Mouse (Mus musculus): ENCODE measurements around the gene Fat2. TPM values are rescaled to one million over a fixed set of nuclear protein-coding genes. Genes with fewer than 3 reads are reported as not detected.
A peak's percentile ranks its signal among the peaks of the same experiment; 100 is the strongest.

The Fat2 gene
- total RNA-seq, 1 experiment = 0.71 TPM

DNA sequence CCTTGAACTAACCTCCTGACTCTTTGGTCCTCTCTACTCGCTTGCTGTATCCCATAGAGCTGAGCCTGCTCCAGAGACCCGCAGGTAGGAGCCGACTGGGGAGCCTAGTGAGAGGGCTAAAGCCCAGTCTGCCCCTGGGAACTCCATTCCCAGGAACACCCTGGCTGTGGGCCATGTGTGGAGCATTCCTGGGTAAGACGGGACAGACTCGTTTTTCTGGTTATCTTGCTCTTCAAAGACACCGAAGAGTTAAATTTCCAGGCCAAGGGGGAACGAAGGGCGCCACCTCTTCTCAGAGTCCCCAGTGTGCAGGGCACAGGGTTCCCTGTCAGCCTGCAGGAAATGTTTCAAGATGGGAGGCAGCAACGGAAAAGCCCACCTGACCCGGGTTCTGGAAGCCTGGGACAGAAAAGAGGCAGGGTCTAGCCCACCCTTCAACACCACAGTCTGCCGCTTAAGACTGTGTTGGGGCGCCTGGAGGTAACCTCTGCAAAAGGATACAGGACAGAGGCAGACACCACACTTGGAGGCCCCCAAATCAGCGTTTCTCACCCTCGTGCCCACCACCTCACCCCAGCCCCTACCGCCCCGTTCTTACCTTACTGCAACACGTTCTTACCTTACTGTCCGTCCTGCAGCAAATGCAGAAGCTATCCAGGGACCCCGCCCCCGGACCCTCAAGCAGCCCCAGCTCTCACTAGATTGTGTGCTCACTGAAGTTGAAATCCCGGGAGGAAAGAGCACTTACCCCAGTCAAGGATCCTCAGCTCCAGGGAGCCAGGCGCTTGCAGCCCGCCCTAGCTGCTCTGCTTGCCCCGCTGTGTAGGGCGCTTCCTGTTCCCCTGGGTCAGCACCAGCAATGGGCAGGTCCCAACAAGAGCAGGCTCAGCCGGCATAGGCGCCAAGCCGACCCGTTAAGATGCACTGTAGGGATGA, 22.3 kb downstream of the Fat2 start:
- no peak for DNase-seq (ENCODE audit: low read depth, low spot score)
- Histone ChIP-seq H3K9me3 (ENCODE audit: control insufficient read depth, insufficient read depth, low read depth, low read length) (no peaks in the 10 kb centered on the region), H3K4me3 (ENCODE audit: insufficient read depth in 1 of 2, low read depth in 1 of 2, low read length in 2 of 2, poor library complexity in 1 of 2, severe bottlenecking in 1 of 2) (peak overlapping the region; percentile 35 to 44; a peak in 3 of 4 replicates), H3K4me1 (ENCODE audit: control insufficient read depth in 2 of 2, insufficient read depth in 2 of 2, low read length in 2 of 2, poor library complexity in 1 of 2) (peaks cover 0 to 8% of the 10 kb centered on the region in 2 experiments; a peak in 1 of 4 replicates), H3K27ac (ENCODE audit: insufficient read depth, low read depth, low read length, poor library complexity, severe bottlenecking) (no peak overlapping the region), H3K9ac (ENCODE audit: insufficient read depth, low read depth, low read length, poor library complexity, severe bottlenecking) (peak overlapping the region; percentile 29; the same call in 1 of the 2 replicates), H3K36me3 (ENCODE audit: control insufficient read depth, insufficient read depth, low read length, poor library complexity, severe bottlenecking) (no peaks in the 10 kb centered on the region)
- in situ Hi-C loops (cut with MboI; ENCODE audit: low sequenced_read_pairs in 2 of 2, unreplicated experiment in 2 of 2) = no loop called here
- TF ChIP-seq ZC3H11A (IDR thresholded peaks at IDR 0.05; ENCODE audit: borderline replicate concordance, low read depth, low read length) (no peak), MAFK (IDR thresholded peaks at IDR 0.05; ENCODE audit: insufficient read depth, low read depth, low read length) (no peak), ZNF384 (IDR thresholded peaks at IDR 0.05; ENCODE audit: low read depth, low read length) (no peak), CHD2 (IDR thresholded peaks at IDR 0.05; ENCODE audit: low read depth, low read length) (no peak), HCFC1 (IDR thresholded peaks at IDR 0.05; ENCODE audit: borderline replicate concordance, insufficient read depth, low read length) (no peak)

DNA sequence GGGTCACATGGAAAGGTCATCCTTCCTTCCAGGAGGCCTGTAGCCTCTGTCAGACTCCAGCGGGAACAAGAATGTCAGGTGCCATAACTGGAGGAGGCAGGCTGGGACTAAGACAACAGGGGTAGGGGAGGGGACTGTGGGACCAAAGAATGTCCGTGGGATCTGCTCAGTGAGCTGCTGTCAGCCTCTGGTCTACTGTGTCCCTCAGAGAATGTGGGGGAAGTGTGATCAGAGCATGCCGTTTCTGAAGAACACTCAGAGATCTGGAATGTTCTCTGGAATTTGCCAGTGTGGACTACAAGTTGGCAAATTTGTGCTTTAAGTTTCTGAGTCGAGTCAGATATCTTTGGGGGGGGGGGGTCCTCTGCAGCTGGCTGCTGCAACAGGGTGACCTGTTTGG, 34.0 kb downstream of the Fat2 start:
- no peak for DNase-seq (ENCODE audit: low read depth, low spot score)
- H3K9ac ChIP-seq (ENCODE audit: insufficient read depth, low read depth, low read length, poor library complexity, severe bottlenecking) = no peak overlapping the region
- H3K9me3 ChIP-seq (ENCODE audit: control insufficient read depth, insufficient read depth, low read depth, low read length) = no peaks in the 10 kb centered on the region
- H3K4me1 ChIP-seq (ENCODE audit: control insufficient read depth in 2 of 2, insufficient read depth in 2 of 2, low read length in 2 of 2, poor library complexity in 1 of 2) = no peaks in the 10 kb centered on the region
- in situ Hi-C loops (cut with MboI; ENCODE audit: low sequenced_read_pairs in 2 of 2, unreplicated experiment in 2 of 2) = no loop called here
- no peak overlapping the region for H3K4me3 ChIP-seq (ENCODE audit: insufficient read depth in 1 of 2, low read depth in 1 of 2, low read length in 2 of 2, poor library complexity in 1 of 2, severe bottlenecking in 1 of 2)
- TF ChIP-seq MAFK (IDR thresholded peaks at IDR 0.05; ENCODE audit: insufficient read depth, low read depth, low read length) (no peak), CHD2 (IDR thresholded peaks at IDR 0.05; ENCODE audit: low read depth, low read length) (no peak), ZC3H11A (IDR thresholded peaks at IDR 0.05; ENCODE audit: borderline replicate concordance, low read depth, low read length) (no peak), ZNF384 (IDR thresholded peaks at IDR 0.05; ENCODE audit: low read depth, low read length) (no peak), HCFC1 (IDR thresholded peaks at IDR 0.05; ENCODE audit: borderline replicate concordance, insufficient read depth, low read length) (no peak)
- no peaks in the 10 kb centered on the region for H3K36me3 ChIP-seq (ENCODE audit: control insufficient read depth, insufficient read depth, low read length, poor library complexity, severe bottlenecking)
- H3K27ac ChIP-seq (ENCODE audit: insufficient read depth, low read depth, low read length, poor library complexity, severe bottlenecking) = no peak overlapping the region

DNA sequence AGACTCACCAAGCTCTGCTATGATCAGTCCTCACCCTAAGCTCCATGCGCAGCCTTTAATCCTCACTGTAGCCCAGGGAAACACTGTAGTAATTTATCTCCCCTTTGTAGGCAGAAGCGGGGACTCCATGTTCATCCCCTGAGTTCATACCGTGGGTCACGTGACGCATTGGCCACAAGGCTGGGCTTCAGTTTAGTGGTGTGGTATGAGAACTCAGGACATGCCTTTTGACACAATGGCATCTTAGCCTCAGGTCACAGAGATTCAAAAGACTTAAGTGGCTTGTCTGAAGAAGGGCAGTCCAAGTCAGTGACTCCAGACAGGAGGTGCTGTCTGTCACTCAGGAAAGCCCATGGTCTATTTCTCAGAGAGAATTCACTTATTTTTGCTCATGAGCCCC, 43.2 kb downstream of the Fat2 start:
- in situ Hi-C loops (cut with MboI; ENCODE audit: low sequenced_read_pairs in 2 of 2, unreplicated experiment in 2 of 2) = no loop called here
- no peak for DNase-seq (ENCODE audit: low read depth, low spot score)
- H3K36me3 ChIP-seq (ENCODE audit: control insufficient read depth, insufficient read depth, low read length, poor library complexity, severe bottlenecking) = no peaks in the 10 kb centered on the region
- H3K9me3 ChIP-seq (ENCODE audit: control insufficient read depth, insufficient read depth, low read depth, low read length) = no peaks in the 10 kb centered on the region
- no peak overlapping the region for H3K27ac ChIP-seq (ENCODE audit: insufficient read depth, low read depth, low read length, poor library complexity, severe bottlenecking)
- H3K4me1 ChIP-seq (ENCODE audit: control insufficient read depth in 2 of 2, insufficient read depth in 2 of 2, low read length in 2 of 2, poor library complexity in 1 of 2) = no peaks in the 10 kb centered on the region
- no peak overlapping the region for H3K9ac ChIP-seq (ENCODE audit: insufficient read depth, low read depth, low read length, poor library complexity, severe bottlenecking)
- H3K4me3 ChIP-seq (ENCODE audit: insufficient read depth in 1 of 2, low read depth in 1 of 2, low read length in 2 of 2, poor library complexity in 1 of 2, severe bottlenecking in 1 of 2) = no peak overlapping the region
- TF ChIP-seq ZC3H11A (IDR thresholded peaks at IDR 0.05; ENCODE audit: borderline replicate concordance, low read depth, low read length) (no peak), MAFK (IDR thresholded peaks at IDR 0.05; ENCODE audit: insufficient read depth, low read depth, low read length) (no peak), HCFC1 (IDR thresholded peaks at IDR 0.05; ENCODE audit: borderline replicate concordance, insufficient read depth, low read length) (no peak), CHD2 (IDR thresholded peaks at IDR 0.05; ENCODE audit: low read depth, low read length) (no peak), ZNF384 (IDR thresholded peaks at IDR 0.05; ENCODE audit: low read depth, low read length) (no peak)

DNA sequence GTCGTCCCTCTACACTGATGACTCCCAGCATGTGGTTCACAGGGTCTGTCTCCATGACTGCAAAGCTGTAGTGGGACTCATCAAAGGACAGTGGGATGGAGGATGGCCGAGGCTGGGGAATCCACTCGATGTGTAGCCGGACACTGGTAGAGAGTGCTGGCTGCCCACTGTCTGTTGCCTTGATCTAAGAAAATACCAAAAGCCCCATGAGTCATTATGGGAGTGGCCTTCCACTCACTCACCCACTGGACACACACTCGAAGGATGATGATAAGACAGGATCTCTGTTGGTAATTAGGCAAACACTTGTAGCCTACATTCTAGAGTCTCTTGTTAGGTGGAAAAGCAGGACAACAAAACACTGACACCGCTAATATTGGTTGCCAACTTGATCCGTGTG, 44.5 kb downstream of the Fat2 start:
- H3K9me3 ChIP-seq (ENCODE audit: control insufficient read depth, insufficient read depth, low read depth, low read length) = no peaks in the 10 kb centered on the region
- H3K4me3 ChIP-seq (ENCODE audit: insufficient read depth in 1 of 2, low read depth in 1 of 2, low read length in 2 of 2, poor library complexity in 1 of 2, severe bottlenecking in 1 of 2) = no peak overlapping the region
- no peaks in the 10 kb centered on the region for H3K36me3 ChIP-seq (ENCODE audit: control insufficient read depth, insufficient read depth, low read length, poor library complexity, severe bottlenecking)
- H3K27ac ChIP-seq (ENCODE audit: insufficient read depth, low read depth, low read length, poor library complexity, severe bottlenecking) = no peak overlapping the region
- H3K4me1 ChIP-seq (ENCODE audit: control insufficient read depth in 2 of 2, insufficient read depth in 2 of 2, low read length in 2 of 2, poor library complexity in 1 of 2) = no peaks in the 10 kb centered on the region
- TF ChIP-seq HCFC1 (IDR thresholded peaks at IDR 0.05; ENCODE audit: borderline replicate concordance, insufficient read depth, low read length) (no peak), MAFK (IDR thresholded peaks at IDR 0.05; ENCODE audit: insufficient read depth, low read depth, low read length) (no peak), ZC3H11A (IDR thresholded peaks at IDR 0.05; ENCODE audit: borderline replicate concordance, low read depth, low read length) (no peak), CHD2 (IDR thresholded peaks at IDR 0.05; ENCODE audit: low read depth, low read length) (no peak), ZNF384 (IDR thresholded peaks at IDR 0.05; ENCODE audit: low read depth, low read length) (no peak)
- no peak for DNase-seq (ENCODE audit: low read depth, low spot score)
- in situ Hi-C loops (cut with MboI; ENCODE audit: low sequenced_read_pairs in 2 of 2, unreplicated experiment in 2 of 2) = no loop called here
- H3K9ac ChIP-seq (ENCODE audit: insufficient read depth, low read depth, low read length, poor library complexity, severe bottlenecking) = no peak overlapping the region

Data from ES-E14 (cell line).